Mouse (Mus musculus): ENCODE measurements around the gene Rcn3.

DNA sequence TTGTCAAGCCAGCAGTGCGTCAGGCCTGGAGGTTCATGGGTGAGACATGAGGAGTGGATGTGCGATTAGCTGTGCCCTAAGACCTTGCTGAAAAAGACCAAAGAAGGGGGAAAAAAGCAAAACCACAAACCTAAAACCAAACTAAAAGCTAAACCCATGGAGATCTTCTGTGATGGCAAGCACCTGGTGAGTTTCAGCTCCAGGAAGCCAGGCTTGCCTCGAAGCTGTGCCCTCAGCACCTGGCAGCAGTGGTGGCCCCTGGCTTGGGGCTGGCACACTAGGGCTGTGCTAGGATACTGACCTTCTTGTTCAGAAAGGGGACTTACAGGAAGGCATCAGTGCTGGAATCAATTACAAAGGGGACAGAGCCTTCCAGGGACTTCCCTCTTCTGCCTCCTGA is 49.3 kb upstream of the Rcn3 start:
- TF ChIP-seq CTCF (IDR thresholded peaks at IDR 0.05; ENCODE audit: low read depth) (no peak), EP300 (optimal IDR thresholded peaks at IDR 0.05) (no peak)
